Comparison of ENCODE assay signal across 9 mouse cellular contexts in genomic region chr9:37526443-37527395, GRCm38 (mm10). TPM values are rescaled to one million over a fixed set of nuclear protein-coding genes. Genes with fewer than 3 reads are reported as not detected.
DNase-seq lines count a peak whose midpoint lies in the region; ATAC-seq and TF ChIP-seq lines count a peak whose summit lies in the region.
"Had no signal": no experiment of that assay in that cellular context is flagged by ENCODE, and none has a peak within 500 bp of the region (broad histone marks: within the 10 kb centered on the region; RNA-seq: fewer than 3 reads in every experiment).

No protein-coding gene starts in this region.

- DNase-seq in thymus, postnatal 0 days (ENCODE audit: low spot score) = peak; percentile 5
- no peak for DNase-seq in thymus, adult 18-20 months
- peak; percentile 69 to 74 for DNase-seq in heart, adult 2 months
- peak; percentile 85 for DNase-seq in lung, postnatal 36 days
- no peak for DNase-seq in spleen, postnatal 10 days (ENCODE audit: low spot score in 2 of 2)
- DNase-seq in testis, postnatal 10 days (ENCODE audit: low spot score) = no peak

- intact Hi-C loops in heart, adult 2 months (cut with DNase I) = loop anchor here (2.0 kb wide), 2 partner anchors 38 to 86 kb away; partner anchors contain the start of genes Msantd2 and Spa17

- H3K4me3 ChIP-seq in heart, adult 2 months = peak overlapping the region; percentile 71
- H3K4me3 ChIP-seq in kidney, embryonic 15.5 days (replicated peaks) = peak overlapping the region; percentile 44

- H3K4me1 ChIP-seq in heart, adult 2 months (ENCODE audit: control insufficient read depth, insufficient read depth, low read length) = peaks cover 1% of the 10 kb centered on the region; the same call in 1 of the 2 replicates
- peaks cover 39% of the 10 kb centered on the region for H3K4me1 ChIP-seq in kidney, embryonic 15.5 days

- H3K27ac ChIP-seq in heart, adult 2 months = peak overlapping the region; percentile 93
- H3K27ac ChIP-seq in kidney, embryonic 15.5 days = 0 out of 2 replicates have a peak overlapping the region, but pooled peaks have one; percentile 27

- peak overlapping the region; percentile 70 for H3K9ac ChIP-seq in heart, adult 2 months (ENCODE audit: low read depth, low read length)
- no peak overlapping the region for H3K9ac ChIP-seq in kidney, embryonic 15.5 days

- H3K27me3 ChIP-seq in heart, adult 2 months (ENCODE audit: control insufficient read depth, insufficient read depth, low read length) = no peaks in the 10 kb centered on the region
- H3K27me3 ChIP-seq in kidney, embryonic 15.5 days = peaks cover 55% of the 10 kb centered on the region

- H3K36me3 ChIP-seq in heart, adult 2 months (ENCODE audit: control insufficient read depth, insufficient read depth, low read length) = no peaks in the 10 kb centered on the region
- peaks cover 39% of the 10 kb centered on the region for H3K36me3 ChIP-seq in kidney, embryonic 15.5 days

- ATAC-seq in kidney, embryonic 15.5 days (replicated peaks; ENCODE audit: low FRiP score) = no peak
- no peak for ATAC-seq in erythroblast, adult 5-6 weeks (replicated peaks; ENCODE audit: low FRiP score, poor library complexity, severe bottlenecking)

- 31% methylated on average over 21 of the region's 21 CpGs for WGBS in heart, adult 2 months
- 25% methylated on average over 21 of the region's 21 CpGs for WGBS in kidney, embryonic 15.5 days

- no peaks in the 10 kb centered on the region for H3K9me3 ChIP-seq in kidney, embryonic 15.5 days (replicated peaks)

- TF ChIP-seq POLR2A in heart, adult 2 months (IDR thresholded peaks at IDR 0.05; ENCODE audit: insufficient read depth, low read depth, low read length) = peak; percentile 80

- H3K4me2 ChIP-seq in kidney, embryonic 15.5 days = peak overlapping the region; percentile 59

- no peaks in the 10 kb centered on the region for H3K79me2 ChIP-seq in heart, adult 2 months (replicated peaks; ENCODE audit: control insufficient read depth, insufficient read depth, low read length)

- TF ChIP-seq CTCF in heart, adult 2 months (IDR thresholded peaks at IDR 0.05) = peak; percentile 77

- TF ChIP-seq EP300 in heart, adult 2 months (IDR thresholded peaks at IDR 0.05; ENCODE audit: insufficient read depth, low read depth, low read length) = 0 out of 2 replicates have a peak, but pooled peaks have one; percentile 40

RNA-seq across cellular contexts. Expression of gene Esam, which starts 1.2 kb away (rescaled TPM):
- polyA plus RNA-seq in thymus, postnatal 0 days (2015; fragmentation: Nextera tagmentation; extraction: Ambion mirVana) = 17.2 and 18.1 TPM in 2 replicates
- total RNA-seq in heart, adult 2 months (2021) = 10 to 100 TPM; 58.5 to 81.3 TPM
- polyA plus RNA-seq in heart, adult 2 months (2012; rRNA removed) = 77.1 and 87.2 TPM in 2 replicates
- 72.7 and 76.5 TPM in 2 replicates for polyA plus RNA-seq in kidney, embryonic 15.5 days (2015; fragmentation: Nextera tagmentation; extraction: Ambion mirVana)
- not detected in 2 replicates for total RNA-seq in erythroblast, adult 5-6 weeks (2015; ENCODE audit: low replicate concordance)
- total RNA-seq in erythroblast, adult 5-6 weeks (2017; ENCODE audit: low replicate concordance) = 0.42 TPM in 1 of 2 replicates, not detected in the other

RNA-seq across cellular contexts. Expression of gene Vsig2, which starts 12.3 kb away (rescaled TPM):
- 0.95 and 1.1 TPM in 2 replicates for polyA plus RNA-seq in thymus, postnatal 0 days (2015; fragmentation: Nextera tagmentation; extraction: Ambion mirVana)
- total RNA-seq in heart, adult 2 months (2021) = 1 to 10 TPM; 2.5 to 4.9 TPM
- 16.0 and 21.1 TPM in 2 replicates for polyA plus RNA-seq in heart, adult 2 months (2012; rRNA removed)
- 0.91 and 1.4 TPM in 2 replicates for polyA plus RNA-seq in kidney, embryonic 15.5 days (2015; fragmentation: Nextera tagmentation; extraction: Ambion mirVana)
- total RNA-seq in erythroblast, adult 5-6 weeks (2015; ENCODE audit: low replicate concordance) = not detected in 2 replicates
- not detected in 2 replicates for total RNA-seq in erythroblast, adult 5-6 weeks (2017; ENCODE audit: low replicate concordance)
- polyA plus RNA-seq: neural tube, embryonic 11.5 days had no signal

RNA-seq across cellular contexts. Expression of gene Nrgn, which starts 26.0 kb away (rescaled TPM):
- polyA plus RNA-seq in thymus, postnatal 0 days (2015; fragmentation: Nextera tagmentation; extraction: Ambion mirVana) = 6.8 and 8.4 TPM in 2 replicates
- total RNA-seq in heart, adult 2 months (2021) = 10 to 100 TPM in 1 of 2 experiments, 1 to 10 TPM in 1; 4.0 to 27.2 TPM
- 8.6 and 21.7 TPM in 2 replicates for polyA plus RNA-seq in heart, adult 2 months (2012; rRNA removed)
- polyA plus RNA-seq in kidney, embryonic 15.5 days (2015; fragmentation: Nextera tagmentation; extraction: Ambion mirVana) = 3.4 and 4.2 TPM in 2 replicates
- total RNA-seq in erythroblast, adult 5-6 weeks (2015; ENCODE audit: low replicate concordance) = 1.7 TPM in 1 of 2 replicates, not detected in the other
- 2.9 TPM in 1 of 2 replicates, not detected in the other for total RNA-seq in erythroblast, adult 5-6 weeks (2017; ENCODE audit: low replicate concordance)

RNA-seq across cellular contexts. Expression of gene Siae, which starts 28.8 kb away (rescaled TPM):
- 10.7 and 11.2 TPM in 2 replicates for polyA plus RNA-seq in thymus, postnatal 0 days (2015; fragmentation: Nextera tagmentation; extraction: Ambion mirVana)
- total RNA-seq in heart, adult 2 months (2021) = 1 to 10 TPM; 7.7 to 8.2 TPM
- 7.7 and 18.7 TPM in 2 replicates for polyA plus RNA-seq in heart, adult 2 months (2012; rRNA removed)
- polyA plus RNA-seq in kidney, embryonic 15.5 days (2015; fragmentation: Nextera tagmentation; extraction: Ambion mirVana) = 9.5 and 9.6 TPM in 2 replicates
- total RNA-seq in erythroblast, adult 5-6 weeks (2015; ENCODE audit: low replicate concordance) = 1.7 and 1.9 TPM in 2 replicates
- 1.4 and 2.6 TPM in 2 replicates for total RNA-seq in erythroblast, adult 5-6 weeks (2017; ENCODE audit: low replicate concordance)

RNA-seq across cellular contexts. Expression of gene Msantd2, which starts 37.6 kb away (rescaled TPM):
- polyA plus RNA-seq in thymus, postnatal 0 days (2015; fragmentation: Nextera tagmentation; extraction: Ambion mirVana) = 15.5 and 16.7 TPM in 2 replicates
- 1 to 10 TPM; 6.4 to 7.1 TPM for total RNA-seq in heart, adult 2 months (2021)
- polyA plus RNA-seq in heart, adult 2 months (2012; rRNA removed) = 10.7 and 12.8 TPM in 2 replicates
- polyA plus RNA-seq in kidney, embryonic 15.5 days (2015; fragmentation: Nextera tagmentation; extraction: Ambion mirVana) = 22.1 and 23.9 TPM in 2 replicates
- total RNA-seq in erythroblast, adult 5-6 weeks (2015; ENCODE audit: low replicate concordance) = 2.3 and 2.5 TPM in 2 replicates
- total RNA-seq in erythroblast, adult 5-6 weeks (2017; ENCODE audit: low replicate concordance) = 8.2 and 10.7 TPM in 2 replicates

Comparison
In these comparisons a context has a peak if more than half of its experiments do, and no peak if none do; other contexts are left out.
1. DNase-seq: peak in thymus, postnatal 0 days (single experiment), heart, adult 2 months (2 of 2) and lung, postnatal 36 days (single experiment); none in thymus, adult 18-20 months (0 of 2), spleen, postnatal 10 days (0 of 2) and testis, postnatal 10 days (single experiment).